10 mouse cellular contexts compared by ENCODE assay signal in genomic region chr2:139778283-139778682, GRCm38 (mm10).
A peak's percentile ranks its signal among the peaks of the same experiment; 100 is the strongest.
DNase-seq lines count a peak whose midpoint lies in the region; ATAC-seq and TF ChIP-seq lines count a peak whose summit lies in the region.
"Had no signal": no experiment of that assay in that cellular context is flagged by ENCODE, and none has a peak within 500 bp of the region (broad histone marks: within the 10 kb centered on the region; RNA-seq: fewer than 3 reads in every experiment).

No protein-coding gene starts in this region.

- no peak overlapping the region for H3K9ac ChIP-seq in MEL (ENCODE audit: control insufficient read depth, low read depth, low read length, poor library complexity, severe bottlenecking)

- no peaks in the 10 kb centered on the region for H3K79me2 ChIP-seq in MEL (ENCODE audit: control insufficient read depth, insufficient read depth, low read length, poor library complexity)

- TF ChIP-seq POLR2A in MEL (IDR thresholded peaks at IDR 0.05; ENCODE audit: control insufficient read depth in 1 of 2, insufficient read depth in 1 of 2, low read depth in 1 of 2, low read length in 2 of 2, poor library complexity in 1 of 2): no peak

- TF ChIP-seq EP300 in MEL (IDR thresholded peaks at IDR 0.05; ENCODE audit: low read depth in 1 of 2, low read length in 2 of 2): no peak

- H3K4me3 ChIP-seq in left cerebral cortex, adult 2 months: no peak overlapping the region
- H3K4me3 ChIP-seq in MEL (ENCODE audit: control insufficient read depth in 1 of 2, insufficient read depth in 1 of 2, low read depth in 2 of 2, low read length in 2 of 2): no peak overlapping the region
- H3K4me3 ChIP-seq: erythroblast, embryonic 14.5 days had no signal

- no peak for DNase-seq in left cerebral cortex, adult 2 months (ENCODE audit: extremely low spot score in 1 of 2, low spot score in 2 of 2)
- DNase-seq in left cerebral cortex, postnatal 36 days (ENCODE audit: low spot score in 2 of 2): no peak
- DNase-seq in MEL (ENCODE audit: low read depth, low spot score): peak; percentile 39
- DNase-seq in c-Kit-positive CD71-positive TER-119-positive erythroid progenitor cells, embryonic 14.5 days (ENCODE audit: low spot score): peak; percentile 3
- DNase-seq in kidney, postnatal 14 days: peak; percentile 14
- DNase-seq in testis, postnatal 10 days (ENCODE audit: low spot score): peak; percentile 49
- DNase-seq in natural killer cell, adult 2 months (ENCODE audit: low spot score in 2 of 2): no peak

- H3K36me3 ChIP-seq in MEL (ENCODE audit: control insufficient read depth in 1 of 2, insufficient read depth in 2 of 2, low read length in 2 of 2): no peaks in the 10 kb centered on the region

- intact Hi-C loops in left cerebral cortex, adult 2 months (cut with DNase I): loop anchor here (5.0 kb wide), 1 partner anchor 189 kb away; no protein-coding TSS in a partner anchor
- intact Hi-C loops in left cerebral cortex, postnatal 36 days (cut with DNase I): no loop called here

- TF ChIP-seq RAD21 in MEL (IDR thresholded peaks at IDR 0.05; ENCODE audit: low read depth, low read length): peak; percentile 55

- H3K27ac ChIP-seq in left cerebral cortex, adult 2 months: no peak overlapping the region
- H3K27ac ChIP-seq in MEL (ENCODE audit: control insufficient read depth, low read depth, low read length): no peak overlapping the region
- H3K27ac ChIP-seq: macrophage had no signal

- peak; percentile 63 for TF ChIP-seq CTCF in left cerebral cortex, adult 2 months (IDR thresholded peaks at IDR 0.05)
- peak; percentile 18 to 61 (median 61); a peak in 5 of 6 replicates for TF ChIP-seq CTCF in MEL (IDR thresholded peaks at IDR 0.05 in 2 of 3, conservative IDR thresholded peaks at IDR 0.05 in 1 of 3; ENCODE audit: control insufficient read depth in 1 of 3, insufficient read depth in 1 of 3, low read depth in 2 of 3, low read length in 3 of 3, poor library complexity in 1 of 3, severe bottlenecking in 1 of 3)

- H3K27me3 ChIP-seq in MEL (ENCODE audit: control insufficient read depth in 1 of 2, insufficient read depth in 2 of 2, low read length in 2 of 2): no peaks in the 10 kb centered on the region

- no peaks in the 10 kb centered on the region for H3K9me3 ChIP-seq in MEL (replicated peaks; ENCODE audit: insufficient read depth, low read length)

- no peak for ATAC-seq in cerebellum, adult (ENCODE audit: insufficient number of reproducible peaks, low FRiP score, low TSS enrichment)

- no peaks in the 10 kb centered on the region for H3K4me1 ChIP-seq in MEL (ENCODE audit: control insufficient read depth in 1 of 2, insufficient read depth in 2 of 2, low read length in 2 of 2)

TF ChIP-seq in MEL, 35 proteins besides CTCF, POLR2A, EP300 and RAD21:
- TF ChIP-seq ZC3H11A (IDR thresholded peaks at IDR 0.05; ENCODE audit: low read depth, low read length) (peak; percentile 58), SIN3A (IDR thresholded peaks at IDR 0.05; ENCODE audit: low read length) (no peak), SMC3 (IDR thresholded peaks at IDR 0.05; ENCODE audit: low read depth, low read length) (peak; percentile 68)

Comparison
In these comparisons a context has a peak if more than half of its experiments do, and no peak if none do; other contexts are left out.
1. DNase-seq: peak in MEL (single experiment), c-Kit-positive CD71-positive TER-119-positive erythroid progenitor cells, embryonic 14.5 days (single experiment), kidney, postnatal 14 days (single experiment) and testis, postnatal 10 days (single experiment); none in left cerebral cortex, adult 2 months (0 of 2), left cerebral cortex, postnatal 36 days (0 of 2) and natural killer cell, adult 2 months (0 of 2).